9 mouse cellular contexts compared by ENCODE assay signal in genomic region chr17:15208030-15208807, GRCm38 (mm10).
DNase-seq lines count a peak whose midpoint lies in the region; ATAC-seq lines count a peak whose summit lies in the region.
"Had no signal": no experiment of that assay in that cellular context is flagged by ENCODE, and none has a peak within 500 bp of the region (broad histone marks: within the 10 kb centered on the region; RNA-seq: fewer than 3 reads in every experiment).

No protein-coding gene starts in this region.

- H3K4me2 ChIP-seq in kidney, embryonic 15.5 days: peak overlapping the region; percentile 74
- H3K4me2 ChIP-seq in limb, embryonic 12.5 days: peak overlapping the region; percentile 61
- peak overlapping the region; percentile 60 for H3K4me2 ChIP-seq in midbrain, embryonic 16.5 days (ENCODE audit: low read length)

- WGBS in kidney, embryonic 15.5 days: 7% methylated on average over 19 of the region's 19 CpGs
- 6% methylated on average over 19 of the region's 19 CpGs for WGBS in limb, embryonic 12.5 days
- 1% methylated on average over 19 of the region's 19 CpGs for WGBS in midbrain, embryonic 16.5 days

- no peaks in the 10 kb centered on the region for H3K9me3 ChIP-seq in erythroblast, embryonic 14.5 days (ENCODE audit: control insufficient read depth, low read length)
- no peaks in the 10 kb centered on the region for H3K9me3 ChIP-seq in kidney, embryonic 15.5 days (replicated peaks)
- no peaks in the 10 kb centered on the region for H3K9me3 ChIP-seq in limb, embryonic 12.5 days
- no peaks in the 10 kb centered on the region for H3K9me3 ChIP-seq in midbrain, embryonic 16.5 days (replicated peaks; ENCODE audit: control insufficient read depth, low read length, poor library complexity, severe bottlenecking)

- no peaks in the 10 kb centered on the region for H3K27me3 ChIP-seq in erythroblast, embryonic 14.5 days (ENCODE audit: control insufficient read depth)
- 0 out of 2 replicates have a peak, but pooled peaks cover 2% of the 10 kb centered on the region for H3K27me3 ChIP-seq in kidney, embryonic 15.5 days
- no peaks in the 10 kb centered on the region for H3K27me3 ChIP-seq in limb, embryonic 12.5 days
- H3K27me3 ChIP-seq in midbrain, embryonic 16.5 days (ENCODE audit: control insufficient read depth, insufficient read depth, low read depth, low read length): no peaks in the 10 kb centered on the region

- H3K4me3 ChIP-seq in erythroblast, embryonic 14.5 days (replicated peaks): peak overlapping the region; percentile 36
- H3K4me3 ChIP-seq in kidney, embryonic 15.5 days (replicated peaks): peak overlapping the region; percentile 38
- peak overlapping the region; percentile 34 for H3K4me3 ChIP-seq in limb, embryonic 12.5 days (replicated peaks)
- peak overlapping the region; percentile 41 for H3K4me3 ChIP-seq in midbrain, embryonic 16.5 days (ENCODE audit: low read depth, low read length)

- peak; percentile 85 to 94 for DNase-seq in cerebellum, postnatal 14 days
- peak; percentile 43 to 49 for DNase-seq in frontal cortex, postnatal 25 days (ENCODE audit: low spot score in 2 of 2)
- peak; percentile 42 for DNase-seq in urinary bladder, postnatal 25 days (ENCODE audit: low spot score)

- no peak overlapping the region for H3K27ac ChIP-seq in kidney, embryonic 15.5 days
- H3K27ac ChIP-seq in limb, embryonic 12.5 days: no peak overlapping the region
- H3K27ac ChIP-seq in midbrain, embryonic 16.5 days (ENCODE audit: low read length): peak overlapping the region; percentile 89
- H3K27ac ChIP-seq: macrophage had no signal

- ATAC-seq in erythroblast, adult 5-6 weeks (replicated peaks; ENCODE audit: low FRiP score, poor library complexity, severe bottlenecking): no peak
- peak; percentile 62 for ATAC-seq in kidney, embryonic 15.5 days (replicated peaks; ENCODE audit: low FRiP score)
- peak; percentile 67 for ATAC-seq in limb, embryonic 12.5 days (ENCODE audit: insufficient number of reproducible peaks, insufficient read depth, low FRiP score, low TSS enrichment, low read depth)
- ATAC-seq in midbrain, embryonic 16.5 days: peak; percentile 89

- no peaks in the 10 kb centered on the region for H3K36me3 ChIP-seq in erythroblast, embryonic 14.5 days (ENCODE audit: control insufficient read depth)
- no peaks in the 10 kb centered on the region for H3K36me3 ChIP-seq in kidney, embryonic 15.5 days
- H3K36me3 ChIP-seq in limb, embryonic 12.5 days: no peaks in the 10 kb centered on the region
- no peaks in the 10 kb centered on the region for H3K36me3 ChIP-seq in midbrain, embryonic 16.5 days (ENCODE audit: control insufficient read depth, insufficient read depth, low read length)

- peaks cover 33% of the 10 kb centered on the region for H3K4me1 ChIP-seq in erythroblast, embryonic 14.5 days (ENCODE audit: control insufficient read depth)
- peaks cover 21% of the 10 kb centered on the region for H3K4me1 ChIP-seq in kidney, embryonic 15.5 days
- H3K4me1 ChIP-seq in limb, embryonic 12.5 days (replicated peaks): peaks cover 19% of the 10 kb centered on the region; the same call in 1 of the 2 replicates
- H3K4me1 ChIP-seq in midbrain, embryonic 16.5 days (ENCODE audit: control insufficient read depth, insufficient read depth, low read length): peaks cover 20% of the 10 kb centered on the region

- H3K9ac ChIP-seq in kidney, embryonic 15.5 days: peak overlapping the region; percentile 21; the same call in 1 of the 2 replicates
- H3K9ac ChIP-seq in limb, embryonic 12.5 days (replicated peaks): peak overlapping the region; percentile 40
- peak overlapping the region; percentile 55 for H3K9ac ChIP-seq in midbrain, embryonic 16.5 days (ENCODE audit: low read depth, low read length)
